Mouse (Mus musculus): ENCODE measurements around the gene Nup188.

Nup188 gene

DNA sequence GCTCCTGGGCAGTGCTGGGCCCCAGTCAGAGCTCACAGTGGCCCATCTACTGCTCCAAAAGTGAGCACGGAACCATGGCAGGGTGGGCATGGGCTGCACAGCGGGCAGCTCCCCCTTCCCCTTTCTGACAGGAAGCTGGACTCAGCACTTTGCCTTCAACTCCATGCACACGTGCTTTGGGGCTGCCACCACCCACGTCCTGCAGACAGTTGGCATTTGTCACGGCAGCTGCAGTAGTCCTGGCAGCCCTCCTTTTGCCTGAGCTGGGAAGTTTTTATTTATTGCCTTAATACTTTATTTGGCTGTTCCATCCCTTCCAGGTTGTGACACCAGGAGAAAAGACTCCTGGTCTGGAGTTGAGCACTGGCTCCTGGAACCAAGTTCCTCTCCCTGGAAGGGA lies 98.6 kb downstream of the Nup188 start:
- 27% methylated on average over 5 of the region's 5 CpGs for WGBS

DNA sequence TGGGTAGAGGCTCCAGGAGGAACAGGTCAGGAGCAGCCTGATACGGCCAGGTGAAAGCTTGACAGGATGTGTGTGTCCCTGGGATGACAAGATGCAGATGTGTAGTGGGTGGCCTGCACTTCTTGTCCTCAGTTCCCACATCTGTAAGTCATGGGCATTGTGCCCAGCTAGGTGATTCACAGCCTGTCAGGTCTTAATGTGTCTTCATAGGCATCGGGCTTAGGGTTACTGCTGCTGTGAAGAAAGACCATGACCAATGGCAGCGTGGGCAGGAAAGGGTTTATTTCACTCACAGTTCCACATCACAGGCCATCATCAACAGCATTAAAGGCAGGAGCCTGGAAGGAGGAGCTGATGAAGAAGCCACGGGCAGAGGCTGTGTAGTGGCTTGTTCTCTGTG lies 99.4 kb downstream of the Nup188 start:
- WGBS, result 83% methylated on average over 4 of the region's 4 CpGs

GRCm38 (mm10) chr2:30386913-30387312 lies 100.7 kb downstream of the Nup188 start:
- 68% methylated on average over 9 of the region's 9 CpGs for WGBS

DNA sequence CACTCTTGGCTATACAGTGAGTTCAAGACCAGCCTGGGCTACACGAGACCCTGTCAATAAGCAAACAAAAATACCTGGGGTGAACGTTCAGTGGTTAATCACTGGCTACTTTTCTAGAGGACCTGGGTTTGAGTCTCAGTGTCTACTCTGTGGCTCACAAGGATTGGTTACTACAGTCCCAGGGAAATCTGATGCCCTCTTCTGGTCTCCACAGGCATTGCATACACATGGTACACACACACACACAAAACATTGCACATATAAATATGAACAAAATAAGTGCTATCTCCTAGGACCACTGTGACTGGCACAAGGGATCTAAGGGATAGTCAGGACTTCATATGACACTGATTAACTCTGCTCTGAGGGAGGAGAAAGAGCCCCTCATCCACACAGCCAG lies 102.8 kb downstream of the Nup188 start:
- 91% methylated on average over 2 of the region's 2 CpGs for WGBS

- 0% methylated on average over 40 of the region's 40 CpGs for WGBS
Observed at GRCm38 (mm10) chr2:30392114-30392576, 105.9 kb downstream of the Nup188 start, which contains the start of gene Dolpp1. Gene Dolpp1, plus strand, starts transcription at chr2:30392254.

- under 1% methylated on average over 54 of the region's 54 CpGs for whole genome bisulfite sequencing
Observed at GRCm38 (mm10) chr2:30392577-30393369, 106.6 kb downstream of the Nup188 start.

DNA sequence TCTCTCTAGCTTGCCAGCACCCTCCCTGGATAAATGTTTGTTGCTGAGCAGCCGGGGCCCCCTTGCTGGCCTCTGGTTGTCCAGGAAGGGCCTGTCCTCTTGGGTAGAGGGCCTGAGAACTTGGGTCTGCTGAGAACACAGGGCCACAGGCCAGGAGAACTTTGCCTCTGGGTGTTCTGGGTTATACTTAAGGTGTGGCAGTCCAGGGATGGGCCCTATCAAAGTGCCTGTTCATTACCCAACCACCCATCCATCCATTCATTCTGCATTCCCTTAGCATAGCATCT lies 107.1 kb downstream of the Nup188 start:
- WGBS, result 62% methylated on average over 1 of the region's 1 CpGs
